Mouse (Mus musculus) lung, adult 2 months (tissue): ENCODE measurements around the gene Rnf111. TPM values are rescaled to one million over a fixed set of nuclear protein-coding genes. Genes with fewer than 3 reads are reported as not detected.
"Not testable (repeated sequence)": the region's sequence is repeated elsewhere in the genome, so short reads cannot be mapped to it uniquely, and the experiment has no call there.

Source experiments
- DNase-seq: peaks from one replicate; pipeline ENCODE4 v3.0.0; 2022
- H3K4me1 ChIP-seq: fragments of 200-500 bp; 2 replicates; pipeline ENCODE4 v1.6.1; 2011; ENCODE audit warnings: low read length; ENCODE audit not compliant: control insufficient read depth, insufficient read depth
- H3K4me3 ChIP-seq: fragments of 200-500 bp; replicated peaks from 2 replicates; pipeline ENCODE3; 2011; ENCODE audit warnings: low read depth, mild to moderate bottlenecking, control low read depth, low read length; ENCODE audit errors: extremely low read depth
- CTCF ChIP-seq: fragments of 200-500 bp; IDR thresholded peaks from 2 replicates; pipeline ENCODE4 v1.5.1; 2011; ENCODE audit warnings: mild to moderate bottlenecking, low read length, control low read depth; ENCODE audit not compliant: insufficient read depth
- POLR2A ChIP-seq: fragments of 200-500 bp; IDR thresholded peaks from 2 replicates; pipeline ENCODE4 v1.6.1; 2011; ENCODE audit warnings: low read depth, mild to moderate bottlenecking, control low read depth, low read length, borderline replicate concordance; ENCODE audit errors: extremely low read depth
- WGBS: fragments of 180-500 bp; shearing (Covaris S2); methylation state at CpG from one replicate; pipeline ENCODE4 v1.1.7; 2018; 5-methylcytosine and 5-hydroxymethylcytosine counted together
- polyA plus RNA-seq: library from polyadenylated mRNA; depleted of rRNA; stranded (reverse); fragments of >200 nt; gene quantifications from 2 replicates; pipeline ENCODE4 v1.2.3, GENCODE M21; 2012

Rnf111 gene
- polyA plus RNA-seq, 1 experiment, result 40.4 TPM

GRCm38 (mm10) chr9:70475777-70476270 is 27.7 kb downstream of the Rnf111 start:
- Histone ChIP-seq H3K4me3 (no peak overlapping the region), H3K4me1 (peaks cover 2% of the 10 kb centered on the region; the same call in 1 of the 2 replicates)
- no peak for TF ChIP-seq CTCF
- no peak for TF ChIP-seq POLR2A
- DNase-seq, result no peak
- 87% methylated on average over 9 of the region's 9 CpGs for WGBS

DNA sequence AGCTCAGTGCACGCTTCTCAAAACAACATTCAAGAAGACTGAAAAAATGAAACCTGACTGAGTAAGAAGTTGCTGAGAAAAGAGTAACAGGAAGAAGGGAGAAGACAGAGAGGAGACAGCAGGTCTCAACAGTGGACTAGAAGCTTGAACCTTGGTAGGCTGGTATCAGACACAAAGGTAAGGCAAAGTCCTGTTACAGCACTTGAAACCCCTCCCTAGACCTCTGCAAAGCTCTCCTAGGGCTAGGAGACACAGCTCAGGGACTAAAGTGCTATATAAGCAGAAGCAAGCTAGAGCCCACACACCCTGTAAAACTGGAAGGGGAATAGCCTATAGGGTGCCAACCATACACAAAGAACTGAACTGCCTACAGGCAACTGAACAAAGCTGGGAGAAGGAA is 30.1 kb downstream of the Rnf111 start:
- 96% methylated on average over 1 of the region's 1 CpGs for WGBS
- no peak for DNase-seq
- TF ChIP-seq POLR2A (no peak), CTCF (no peak)
- peaks cover 2% of the 10 kb centered on the region; the same call in 1 of the 2 replicates for H3K4me1 ChIP-seq
- no peak overlapping the region for H3K4me3 ChIP-seq

GRCm38 (mm10) chr9:70463091-70463490 is 40.4 kb downstream of the Rnf111 start:
- 97% methylated on average over 13 of the region's 13 CpGs for WGBS
- H3K4me1 ChIP-seq, DNase-seq, H3K4me3 ChIP-seq: not testable (repeated sequence)

DNA sequence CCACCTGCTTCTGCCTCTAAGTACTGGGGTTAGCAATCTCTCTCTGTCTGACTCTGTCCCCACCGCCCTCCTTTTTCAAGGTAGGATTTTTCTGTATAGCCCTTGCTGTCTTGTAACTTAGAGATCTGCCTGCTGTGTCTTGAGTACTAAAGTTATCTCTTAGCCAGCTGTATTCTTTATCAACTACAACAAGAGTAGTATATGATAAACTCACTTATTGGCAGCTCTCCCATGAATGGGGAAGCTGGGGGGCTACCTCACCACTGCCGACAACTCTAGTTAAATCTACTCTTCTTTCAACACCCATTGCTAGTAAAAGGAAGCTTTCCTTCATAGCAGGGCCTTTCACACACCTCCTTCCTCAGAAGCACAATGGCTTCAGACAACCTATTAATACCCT is 51.2 kb downstream of the Rnf111 start:
- TF ChIP-seq CTCF (no peak), POLR2A (no peak)
- WGBS, result 86% methylated on average over 2 of the region's 2 CpGs
- no peak for DNase-seq
- H3K4me3 ChIP-seq, result no peak overlapping the region
- no peaks in the 10 kb centered on the region for H3K4me1 ChIP-seq

DNA sequence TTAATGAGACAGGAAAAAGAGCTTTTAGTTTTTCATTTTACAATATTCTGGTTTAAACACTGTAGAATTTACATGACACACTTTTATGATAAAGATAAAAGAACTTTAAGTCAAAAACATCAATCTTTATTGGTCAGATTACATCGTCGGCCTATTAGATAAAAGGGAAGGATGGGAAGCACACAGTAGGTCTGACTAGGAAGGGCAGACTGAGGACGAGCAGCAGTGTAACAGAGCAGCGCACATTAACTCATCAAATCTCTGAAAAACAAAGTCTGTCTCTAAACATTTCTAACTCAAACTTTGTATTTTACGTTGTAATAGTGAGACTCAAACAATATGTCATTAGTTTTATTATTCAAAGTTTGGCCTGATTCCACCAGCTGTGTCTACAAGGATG is 54.5 kb downstream of the Rnf111 start:
- Histone ChIP-seq H3K4me1 (no peaks in the 10 kb centered on the region), H3K4me3 (no peak overlapping the region)
- WGBS, result 86% methylated on average over 5 of the region's 5 CpGs
- DNase-seq, result no peak
- TF ChIP-seq POLR2A (no peak), CTCF (no peak)

- TF ChIP-seq CTCF, result no peak
- no peak for TF ChIP-seq POLR2A
- WGBS, result 71% methylated on average over 4 of the region's 4 CpGs
- no peak overlapping the region for H3K4me3 ChIP-seq
- DNase-seq, result no peak
- H3K4me1 ChIP-seq, result no peaks in the 10 kb centered on the region
These were observed 63.6 kb downstream of the Rnf111 start for GRCm38 (mm10) chr9:70439959-70440358.

- Histone ChIP-seq H3K4me3 (no peak overlapping the region), H3K4me1 (peaks cover 3% of the 10 kb centered on the region; the same call in 1 of the 2 replicates)
- 98% methylated on average over 2 of the region's 2 CpGs for whole genome bisulfite sequencing
- no peak for DNase-seq
- no peak for TF ChIP-seq CTCF
- TF ChIP-seq POLR2A, result no peak
These were observed 80.9 kb downstream of the Rnf111 start for GRCm38 (mm10) chr9:70422661-70423060.

- TF ChIP-seq POLR2A, result no peak
- no peak for TF ChIP-seq CTCF
- WGBS, result 3% methylated on average over 45 of the region's 45 CpGs
- peaks cover 3% of the 10 kb centered on the region; the same call in 1 of the 2 replicates for H3K4me1 ChIP-seq
- DNase-seq, result peak; percentile 75
- peak within 1 kb of the TSS; percentile 27 for H3K4me3 ChIP-seq
These were observed 82.1 kb downstream of the Rnf111 start, which contains the start of gene Ccnb2 for GRCm38 (mm10) chr9:70421257-70422056. TSS of gene Ccnb2 (minus strand) at chr9:70421547.

GRCm38 (mm10) chr9:70416412-70416811 is 87.1 kb downstream of the Rnf111 start:
- DNase-seq, result no peak
- WGBS, result 65% methylated on average over 3 of the region's 3 CpGs
- TF ChIP-seq POLR2A, result no peak
- TF ChIP-seq CTCF, result peak; percentile 42; the same call in 1 of the 2 replicates

GRCm38 (mm10) chr9:70413038-70413437 is 90.5 kb downstream of the Rnf111 start:
- TF ChIP-seq CTCF, result no peak
- no peak for TF ChIP-seq POLR2A
- Histone ChIP-seq H3K4me3 (no peak overlapping the region), H3K4me1 (no peaks in the 10 kb centered on the region)
- no peak for DNase-seq
- WGBS, result 78% methylated on average over 7 of the region's 7 CpGs

More at GRCm38 (mm10) chr9:70416412-70416811, 87.1 kb downstream of the Rnf111 start:
- Histone ChIP-seq H3K4me3 (no peak overlapping the region), H3K4me1 (no peaks in the 10 kb centered on the region)
